Mouse (Mus musculus) left cerebral cortex, adult 9 months (tissue): Measurements from ENCODE around the gene Muc1.
"Not testable (repeated sequence)": the region's sequence is repeated elsewhere in the genome, so short reads cannot be mapped to it uniquely, and the experiment has no call there.

Experiments
- DNase-seq, 2 experiments: peaks; one replicate each; pipeline ENCODE4 v3.0.0; 2022; ENCODE audit warnings: low spot score in 2 of 2

Gene Muc1

DNA sequence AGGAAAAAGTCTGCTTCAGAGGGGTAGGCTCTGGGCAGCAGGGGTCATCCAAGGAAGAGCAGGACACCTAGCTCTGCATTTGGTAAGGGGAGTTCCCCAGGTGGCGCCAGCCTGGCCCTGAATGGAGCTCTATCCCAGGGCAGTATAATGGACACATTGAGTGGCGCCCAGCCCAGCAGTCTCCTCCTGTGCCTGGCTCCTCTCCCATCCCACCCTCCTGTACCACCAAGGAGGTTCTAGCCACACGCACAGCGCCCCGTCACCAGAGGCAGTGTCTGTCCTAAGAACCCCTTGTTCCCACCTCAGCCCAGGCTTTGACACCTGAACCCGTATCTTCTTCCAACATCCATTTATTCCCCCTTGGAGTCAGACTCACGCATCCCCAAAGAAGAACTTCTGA is 19.1 kb upstream of the Muc1 start:
- no peak for DNase-seq

- DNase-seq = no peak
Measured at GRCm38 (mm10) chr3:89210162-89210561, 18.7 kb upstream of the Muc1 start.

DNA sequence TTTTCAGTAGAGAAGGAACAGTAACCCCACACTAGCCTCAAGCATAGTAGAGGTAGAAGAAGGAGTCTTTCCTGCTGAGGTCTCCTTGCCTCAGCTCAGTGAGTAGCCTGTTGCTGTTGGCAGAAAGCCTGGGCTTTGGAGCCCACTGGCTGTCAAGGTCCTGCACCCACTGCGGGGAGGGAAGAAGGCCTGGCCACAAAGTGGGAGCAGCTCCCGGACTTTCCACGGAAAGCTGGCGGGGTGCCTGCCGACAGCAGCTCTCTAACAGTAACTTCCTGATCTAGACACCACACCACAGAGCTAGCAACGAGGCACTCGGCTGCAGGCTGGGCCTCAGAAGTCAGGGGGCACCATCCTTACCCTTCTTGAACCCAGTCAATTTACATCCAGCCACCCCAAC is 18.1 kb upstream of the Muc1 start:
- DNase-seq = no peak

GRCm38 (mm10) chr3:89213803-89214530 is 14.9 kb upstream of the Muc1 start:
- peak; percentile 75 to 90 for DNase-seq

- DNase-seq = no peak
Measured at GRCm38 (mm10) chr3:89214681-89215411, 14.0 kb upstream of the Muc1 start, which contains the start of gene Thbs3. Gene Thbs3 (plus strand): TSS chr3:89215180.

- peak in 1 of 2 experiments; percentile 90 for DNase-seq
Measured at GRCm38 (mm10) chr3:89215853-89216252, 13.0 kb upstream of the Muc1 start.

DNA sequence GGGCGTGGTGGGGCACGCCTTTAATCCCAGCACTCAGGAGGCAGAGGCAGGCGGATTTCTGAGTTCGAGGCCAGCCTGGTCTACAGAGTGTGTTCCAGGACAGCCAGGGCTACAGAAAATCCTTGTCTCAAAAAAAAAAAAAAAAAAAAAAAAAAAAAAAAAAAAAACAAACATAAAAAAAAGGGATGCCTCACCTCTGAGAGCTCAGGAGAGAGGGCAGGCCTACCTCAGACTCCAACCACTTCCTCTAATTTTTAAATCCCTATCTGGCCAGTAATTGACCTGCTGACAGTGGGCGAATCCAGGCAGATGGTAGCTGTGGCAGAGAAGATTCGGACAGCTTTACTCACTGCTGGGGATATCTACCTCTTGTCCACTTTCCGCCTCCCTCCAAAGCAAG is 12.4 kb upstream of the Muc1 start:
- DNase-seq = not testable (repeated sequence)

DNA sequence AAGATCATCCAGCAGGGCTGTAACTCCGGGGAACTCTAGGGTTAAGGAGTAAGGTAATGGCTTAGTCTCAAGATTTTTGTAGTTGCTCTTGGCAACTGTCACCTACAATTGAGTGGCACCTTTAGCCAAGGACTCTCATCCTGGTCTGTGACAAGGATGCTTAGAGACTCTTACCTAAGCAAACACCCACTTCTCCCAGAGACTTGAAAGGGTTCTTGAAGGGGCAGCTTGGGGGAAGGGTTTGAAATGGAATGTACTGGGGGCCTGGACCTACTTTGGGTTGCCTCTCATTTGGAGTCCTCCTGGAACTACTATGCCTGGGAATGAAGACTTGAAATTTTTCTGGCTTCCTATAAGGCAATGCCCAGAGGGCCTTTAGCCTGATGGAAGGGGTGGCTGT is 10.6 kb upstream of the Muc1 start:
- DNase-seq = no peak

GRCm38 (mm10) chr3:89219546-89219945 is 9.3 kb upstream of the Muc1 start:
- no peak for DNase-seq

DNA sequence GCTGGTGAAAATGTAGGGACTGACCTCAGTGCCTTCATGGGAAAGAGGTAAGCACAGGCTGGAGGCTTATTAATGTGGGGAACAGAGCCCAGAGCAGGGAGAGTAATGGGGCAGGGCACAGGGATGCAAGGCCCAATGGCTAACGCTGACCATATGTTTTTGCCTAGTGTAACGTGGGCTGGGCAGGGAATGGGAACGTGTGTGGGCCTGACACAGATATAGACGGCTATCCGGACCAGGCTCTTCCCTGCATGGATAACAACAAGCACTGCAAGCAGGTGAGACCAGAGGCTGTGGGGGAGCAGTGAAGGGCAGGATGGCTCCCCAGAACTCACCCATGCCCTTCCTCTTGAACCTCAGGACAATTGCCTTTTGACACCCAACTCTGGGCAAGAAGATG is 7.7 kb upstream of the Muc1 start:
- no peak for DNase-seq

GRCm38 (mm10) chr3:89224796-89225195 is 4.1 kb upstream of the Muc1 start:
- no peak for DNase-seq

DNA sequence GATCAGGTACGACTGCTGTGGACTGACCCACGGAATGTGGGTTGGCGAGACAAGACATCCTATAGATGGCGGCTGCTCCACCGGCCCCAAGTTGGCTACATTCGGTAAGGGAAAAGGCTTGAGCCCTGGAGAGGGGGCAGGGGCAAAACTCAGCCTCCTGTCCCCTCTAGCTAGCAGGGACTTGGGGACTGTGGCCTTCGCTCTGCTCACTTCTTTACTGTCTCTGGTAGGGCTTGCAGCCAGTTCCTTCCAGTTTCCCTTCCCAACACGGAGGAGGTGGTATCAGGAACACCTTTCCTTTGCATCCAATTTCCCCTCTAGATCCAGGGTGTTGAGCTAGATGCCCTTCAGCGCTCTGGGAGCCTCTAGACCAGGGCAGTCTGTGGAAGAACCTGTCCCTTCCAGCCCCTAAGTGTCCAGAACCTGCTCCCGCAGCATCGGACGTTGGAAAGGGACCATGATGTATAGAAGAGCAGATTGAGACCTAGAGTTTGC is 3.5 kb upstream of the Muc1 start:
- no peak for DNase-seq

- DNase-seq = peak in 1 of 2 experiments; percentile 50
Measured at GRCm38 (mm10) chr3:89225918-89226317, 2.9 kb upstream of the Muc1 start.

DNA sequence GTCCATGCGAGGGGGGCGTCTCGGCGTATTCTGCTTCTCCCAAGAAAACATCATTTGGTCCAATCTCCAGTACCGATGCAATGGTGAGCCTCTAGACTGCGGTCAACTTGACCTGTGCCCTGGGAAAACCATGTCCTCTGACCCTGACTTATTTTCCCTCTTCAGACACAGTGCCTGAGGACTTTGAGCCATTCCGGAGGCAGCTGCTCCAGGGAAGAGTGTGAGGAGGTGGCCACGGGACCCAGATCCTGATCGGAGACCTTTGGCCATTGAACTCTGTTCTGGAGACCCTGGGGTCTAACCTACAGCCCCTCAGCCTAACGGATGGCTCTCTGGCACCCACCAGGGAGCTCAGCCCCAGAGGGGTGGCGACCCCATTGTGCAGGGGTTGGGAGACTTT is 2.5 kb upstream of the Muc1 start:
- DNase-seq = no peak

DNA sequence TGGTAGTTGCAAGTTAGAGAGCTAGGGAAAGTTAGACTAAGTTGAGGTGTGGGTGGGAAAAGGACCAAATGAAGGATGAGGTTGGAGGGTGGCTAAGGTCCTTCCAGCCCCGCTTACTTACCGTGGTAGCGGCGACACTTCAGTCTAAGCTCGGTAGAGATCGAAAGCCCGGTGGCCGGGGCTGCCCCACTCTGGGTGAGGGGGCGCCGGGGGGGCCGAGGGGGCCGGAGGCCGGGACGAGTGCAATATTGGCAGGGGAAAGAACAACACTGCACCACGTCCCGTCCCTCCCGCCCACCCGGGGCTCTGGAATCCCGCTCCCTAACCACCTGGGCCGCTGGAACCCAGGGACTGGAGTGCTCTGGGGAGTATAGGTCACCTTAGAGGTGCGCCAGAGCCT is 2.0 kb upstream of the Muc1 start, which contains the start of gene Mtx1:
Gene Mtx1, minus strand, starts transcription at position 189 of the 400 bp plus-strand sequence.
- DNase-seq = no peak

DNA sequence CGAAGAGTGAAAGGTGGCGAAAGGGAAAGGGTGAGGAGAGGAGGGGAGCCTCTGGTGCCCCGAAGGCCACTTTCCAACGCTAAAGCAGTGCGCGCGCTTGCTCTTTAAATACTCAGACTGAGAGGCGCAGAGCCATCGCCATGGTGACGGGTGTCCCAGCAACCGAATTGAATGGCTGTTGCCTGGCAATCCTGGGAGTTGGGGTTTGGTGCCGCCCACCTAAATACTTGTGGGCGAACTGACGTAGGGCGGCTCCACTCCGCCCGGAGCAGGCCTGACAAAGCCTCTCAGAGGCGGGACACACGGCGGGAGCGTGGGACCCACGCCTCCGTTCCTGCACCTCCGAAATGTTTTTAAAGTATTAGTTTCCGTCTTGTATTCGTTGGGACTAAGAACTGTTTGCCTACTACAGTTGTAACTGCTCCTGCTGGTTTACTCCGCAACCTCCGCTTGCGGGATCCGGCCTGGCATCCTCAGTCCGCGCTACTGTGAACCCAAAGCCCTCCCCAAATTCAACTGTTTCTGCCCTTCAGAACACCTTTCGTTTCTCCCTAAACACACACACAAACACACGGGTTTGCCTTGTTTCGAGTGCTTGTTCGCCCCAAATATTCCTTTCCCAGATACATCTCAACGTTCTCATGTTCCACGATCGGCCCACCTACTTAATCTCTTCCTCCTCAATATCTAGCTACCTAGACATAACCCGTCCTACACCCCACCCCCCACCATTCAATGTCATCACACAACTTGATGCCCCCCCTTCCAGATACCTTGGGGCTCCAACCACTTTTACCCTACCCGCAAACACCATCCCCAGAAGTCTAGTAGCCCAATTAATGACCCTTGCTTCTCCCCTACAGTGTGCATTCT is 1.3 kb upstream of the Muc1 start:
- DNase-seq = peak; percentile 85 to 92

GRCm38 (mm10) chr3:89228180-89228549 is 692 bp upstream of the Muc1 start:
- DNase-seq = peak in 1 of 2 experiments; percentile 88

GRCm38 (mm10) chr3:89229276-89229675 is 419 bp downstream of the Muc1 start:
- DNase-seq = no peak

DNA sequence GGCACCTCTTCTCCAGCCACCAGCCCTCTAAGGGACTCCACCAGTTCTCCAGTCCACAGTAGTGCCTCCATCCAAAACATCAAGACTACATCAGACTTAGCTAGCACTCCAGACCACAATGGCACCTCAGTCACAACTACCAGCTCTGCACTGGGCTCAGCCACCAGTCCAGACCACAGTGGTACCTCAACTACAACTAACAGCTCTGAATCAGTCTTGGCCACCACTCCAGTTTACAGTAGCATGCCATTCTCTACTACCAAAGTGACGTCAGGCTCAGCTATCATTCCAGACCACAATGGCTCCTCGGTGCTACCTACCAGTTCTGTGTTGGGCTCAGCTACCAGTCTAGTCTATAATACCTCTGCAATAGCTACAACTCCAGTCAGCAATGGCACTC is 1.7 kb downstream of the Muc1 start:
- no peak for DNase-seq

DNA sequence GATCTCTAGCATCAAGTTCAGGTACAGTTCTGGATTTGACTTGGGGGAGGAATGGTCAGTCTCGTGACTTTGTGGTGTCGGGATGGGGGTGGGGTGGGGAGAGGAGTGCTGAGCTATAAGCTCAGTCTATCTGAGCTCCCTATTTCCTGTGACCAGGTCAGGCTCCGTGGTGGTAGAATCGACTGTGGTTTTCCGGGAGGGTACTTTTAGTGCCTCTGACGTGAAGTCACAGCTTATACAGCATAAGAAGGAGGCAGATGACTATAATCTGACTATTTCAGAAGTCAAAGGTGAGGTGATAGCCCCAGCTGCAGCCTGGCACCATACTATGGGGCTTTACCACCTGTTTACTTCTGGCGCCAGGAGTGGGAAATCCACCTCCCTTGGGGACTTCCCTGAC is 2.5 kb downstream of the Muc1 start:
- no peak for DNase-seq

DNA sequence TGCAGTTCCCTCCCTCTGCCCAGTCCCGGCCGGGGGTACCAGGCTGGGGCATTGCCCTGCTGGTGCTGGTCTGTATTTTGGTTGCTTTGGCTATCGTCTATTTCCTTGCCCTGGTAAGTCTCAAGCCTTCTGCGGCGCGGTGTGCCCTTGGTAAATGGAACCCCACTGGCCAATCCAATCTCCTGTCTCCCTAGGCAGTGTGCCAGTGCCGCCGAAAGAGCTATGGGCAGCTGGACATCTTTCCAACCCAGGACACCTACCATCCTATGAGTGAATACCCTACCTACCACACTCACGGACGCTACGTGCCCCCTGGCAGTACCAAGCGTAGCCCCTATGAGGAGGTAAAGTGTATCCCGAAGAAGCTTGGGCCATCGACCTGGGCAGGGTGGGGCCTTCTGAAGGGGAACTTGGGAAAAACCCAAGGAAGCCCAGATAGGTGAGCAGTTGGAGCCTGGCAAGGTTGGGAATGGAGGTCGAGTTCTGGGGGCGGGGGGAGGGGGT is 3.0 kb downstream of the Muc1 start:
- DNase-seq = no peak

DNA sequence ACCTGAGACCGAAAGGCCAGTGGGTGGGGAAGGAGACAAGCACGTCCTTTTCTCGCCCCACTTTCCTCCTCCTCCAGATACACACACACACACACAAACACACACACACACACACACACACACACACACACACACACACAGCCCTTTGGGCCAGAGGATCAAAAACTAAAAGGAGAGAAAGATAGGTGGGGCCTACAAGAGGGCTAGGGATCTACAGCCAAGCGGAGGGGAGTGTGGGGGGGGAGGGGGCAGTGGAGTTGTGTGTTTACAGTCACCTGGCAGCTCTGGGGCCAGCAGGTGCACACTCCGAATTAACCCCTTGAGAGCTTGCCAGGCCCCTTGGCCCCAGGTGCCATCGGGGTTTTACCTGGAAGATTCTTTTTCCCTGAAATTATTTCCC is 3.8 kb downstream of the Muc1 start:
- DNase-seq = no peak
